Comparison of ENCODE assay signal across 23 mouse cellular contexts in the genomic region with DNA sequence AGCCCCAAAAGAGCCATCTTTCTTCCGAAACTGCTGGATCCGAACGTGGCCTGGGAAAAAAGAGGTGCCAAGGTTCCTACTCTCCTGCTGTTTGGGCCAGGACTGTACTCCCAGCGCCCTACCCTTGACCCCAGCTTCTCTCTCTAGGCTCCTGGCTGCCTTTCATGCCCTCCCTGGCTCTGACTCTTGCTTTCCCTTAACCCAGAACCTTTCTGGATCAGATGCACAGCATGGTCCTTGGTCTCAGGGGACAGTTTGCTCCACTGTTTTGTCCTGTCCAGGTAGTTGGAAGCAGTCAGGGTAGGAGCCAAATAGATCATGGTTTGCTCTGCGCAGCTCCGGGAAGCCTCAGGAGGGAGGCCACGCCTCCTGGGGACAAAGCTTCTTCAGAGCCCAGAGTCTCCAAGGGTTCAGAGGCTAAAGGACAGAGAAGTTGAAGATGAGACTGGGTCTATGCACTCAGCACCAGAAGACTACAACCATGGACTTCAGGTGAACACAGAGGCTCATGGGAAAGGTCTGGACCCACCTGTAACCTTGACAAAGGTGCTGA. TPM values are rescaled to one million over a fixed set of nuclear protein-coding genes. Genes with fewer than 3 reads are reported as not detected.
A peak's percentile ranks its signal among the peaks of the same experiment; 100 is the strongest.
DNase-seq lines count a peak whose midpoint lies in the region; ATAC-seq and TF ChIP-seq lines count a peak whose summit lies in the region.
"Had no signal": no experiment of that assay in that cellular context is flagged by ENCODE, and none has a peak within 500 bp of the region (broad histone marks: within the 10 kb centered on the region; RNA-seq: fewer than 3 reads in every experiment).

No protein-coding gene starts in this region.

- no peak for TF ChIP-seq POLR2A in kidney, adult 2 months (IDR thresholded peaks at IDR 0.05; ENCODE audit: low read depth, low read length)
- TF ChIP-seq POLR2A in liver, adult 2 months (IDR thresholded peaks at IDR 0.05; ENCODE audit: extremely low read depth, insufficient read depth, low read length): no peak

- H3K9ac ChIP-seq in kidney, embryonic 15.5 days: no peak overlapping the region
- no peak overlapping the region for H3K9ac ChIP-seq in kidney, embryonic 16.5 days (replicated peaks; ENCODE audit: low read length)
- no peak overlapping the region for H3K9ac ChIP-seq in liver, adult 2 months (ENCODE audit: low read depth, low read length)
- H3K9ac ChIP-seq in liver, embryonic 11.5 days (ENCODE audit: low read depth, low read length): no peak overlapping the region

- no peaks in the 10 kb centered on the region for H3K9me3 ChIP-seq in kidney, embryonic 15.5 days (replicated peaks)
- H3K9me3 ChIP-seq in kidney, embryonic 16.5 days (ENCODE audit: low read length): no peaks in the 10 kb centered on the region
- H3K9me3 ChIP-seq in liver, embryonic 11.5 days (ENCODE audit: control insufficient read depth, low read length): no peaks in the 10 kb centered on the region
- H3K9me3 ChIP-seq: G1E had no signal

- no peak for ATAC-seq in kidney, embryonic 15.5 days (replicated peaks; ENCODE audit: low FRiP score)
- ATAC-seq in kidney, embryonic 16.5 days (ENCODE audit: low FRiP score, low TSS enrichment): no peak
- ATAC-seq in liver, embryonic 11.5 days (replicated peaks; ENCODE audit: low FRiP score): no peak
- ATAC-seq: activated CD4-positive, CD25-positive, alpha-beta regulatory T cell, adult 4 months; CD4-positive, CD25-positive, alpha-beta regulatory T cell, adult 4 months; Patski had no signal

- no peaks in the 10 kb centered on the region for H3K4me1 ChIP-seq in kidney, adult 2 months (ENCODE audit: control insufficient read depth, insufficient read depth, low read length)
- H3K4me1 ChIP-seq in kidney, embryonic 15.5 days: no peaks in the 10 kb centered on the region
- no peaks in the 10 kb centered on the region for H3K4me1 ChIP-seq in kidney, embryonic 16.5 days (ENCODE audit: insufficient read depth, low read length)
- peaks cover 12% of the 10 kb centered on the region for H3K4me1 ChIP-seq in liver, adult 2 months (ENCODE audit: control insufficient read depth, insufficient read depth, low read length)
- no peaks in the 10 kb centered on the region for H3K4me1 ChIP-seq in liver, embryonic 11.5 days (replicated peaks; ENCODE audit: control insufficient read depth, insufficient read depth, low read length)

- H3K4me2 ChIP-seq in kidney, embryonic 15.5 days: no peak overlapping the region
- no peak overlapping the region for H3K4me2 ChIP-seq in kidney, embryonic 16.5 days (replicated peaks; ENCODE audit: low read depth, low read length)
- no peak overlapping the region for H3K4me2 ChIP-seq in liver, embryonic 11.5 days

- no peak overlapping the region for H3K4me3 ChIP-seq in kidney, adult 2 months (ENCODE audit: insufficient read depth, low read depth, low read length)
- no peak overlapping the region for H3K4me3 ChIP-seq in kidney, embryonic 15.5 days (replicated peaks)
- no peak overlapping the region for H3K4me3 ChIP-seq in kidney, embryonic 16.5 days (ENCODE audit: low read length)
- no peak overlapping the region for H3K4me3 ChIP-seq in liver, adult 2 months (ENCODE audit: insufficient read depth, low read depth, low read length)
- no peak overlapping the region for H3K4me3 ChIP-seq in liver, embryonic 11.5 days (ENCODE audit: low read depth, low read length)

- no peak for TF ChIP-seq CTCF in kidney, adult 2 months (conservative IDR thresholded peaks at IDR 0.05; ENCODE audit: insufficient read depth, insufficient read length, low read depth, low read length)
- TF ChIP-seq CTCF in liver, adult 2 months (IDR thresholded peaks at IDR 0.05; ENCODE audit: low read depth, low read length): no peak

- DNase-seq in kidney, adult 2 months: peak; percentile 50
- peak; percentile 51 for DNase-seq in kidney, adult 9 months
- DNase-seq in liver, adult 2 months (ENCODE audit: extremely low read depth, low read depth, low spot score): peak; percentile 95
- DNase-seq in liver, embryonic 11.5 days (ENCODE audit: low spot score): no peak
- DNase-seq: adrenal gland, adult 2 months; adrenal gland, adult 8-10 months; adrenal gland, postnatal 10 days; adrenal gland, postnatal 14 days; adrenal gland, postnatal 25 days; adrenal gland, postnatal 36 days; B cell, adult 2 months; cerebellum, adult 11 months; cerebellum, adult 11-12 months; cerebellum, adult 18-20 months had no signal

- H3K27ac ChIP-seq in kidney, adult 2 months (ENCODE audit: insufficient read depth, low read depth, low read length): no peak overlapping the region
- no peak overlapping the region for H3K27ac ChIP-seq in kidney, embryonic 15.5 days
- no peak overlapping the region for H3K27ac ChIP-seq in kidney, embryonic 16.5 days (ENCODE audit: low read length)
- H3K27ac ChIP-seq in liver, adult 2 months (replicated peaks; ENCODE audit: insufficient read depth, low read depth, low read length): peak overlapping the region; percentile 32
- no peak overlapping the region for H3K27ac ChIP-seq in liver, embryonic 11.5 days (ENCODE audit: low read depth, low read length)

- H3K27me3 ChIP-seq in kidney, adult 2 months (replicated peaks; ENCODE audit: control insufficient read depth, insufficient read depth, low read length): no peaks in the 10 kb centered on the region
- H3K27me3 ChIP-seq in kidney, embryonic 15.5 days: no peaks in the 10 kb centered on the region
- no peaks in the 10 kb centered on the region for H3K27me3 ChIP-seq in kidney, embryonic 16.5 days (ENCODE audit: insufficient read depth, low read length)
- H3K27me3 ChIP-seq in liver, adult 2 months (ENCODE audit: control insufficient read depth, insufficient read depth, low read length): no peaks in the 10 kb centered on the region
- H3K27me3 ChIP-seq in liver, embryonic 11.5 days (replicated peaks; ENCODE audit: control insufficient read depth, insufficient read depth, low read length): no peaks in the 10 kb centered on the region
- H3K27me3 ChIP-seq: CH12.LX, Patski had no signal

- H3K36me3 ChIP-seq in kidney, adult 2 months (ENCODE audit: control insufficient read depth, insufficient read depth, low read length): no peaks in the 10 kb centered on the region
- no peaks in the 10 kb centered on the region for H3K36me3 ChIP-seq in kidney, embryonic 15.5 days
- H3K36me3 ChIP-seq in kidney, embryonic 16.5 days (ENCODE audit: insufficient read depth, low read length): no peaks in the 10 kb centered on the region
- H3K36me3 ChIP-seq in liver, adult 2 months (ENCODE audit: control insufficient read depth, insufficient read depth, low read length): no peaks in the 10 kb centered on the region
- no peaks in the 10 kb centered on the region for H3K36me3 ChIP-seq in liver, embryonic 11.5 days (ENCODE audit: control insufficient read depth, insufficient read depth, low read length)
- H3K36me3 ChIP-seq: G1E had no signal

- H3K79me2 ChIP-seq in liver, adult 2 months (ENCODE audit: control insufficient read depth, insufficient read depth, low read length): no peaks in the 10 kb centered on the region

- WGBS in kidney, adult 2 months: 71% methylated on average over 7 of the region's 7 CpGs
- 85% methylated on average over 7 of the region's 7 CpGs for WGBS in kidney, embryonic 15.5 days
- 74% methylated on average over 7 of the region's 7 CpGs for WGBS in kidney, embryonic 16.5 days
- 24% methylated on average over 7 of the region's 7 CpGs for WGBS in liver, adult 2 months
- 69% methylated on average over 7 of the region's 7 CpGs for WGBS in liver, embryonic 11.5 days

RNA-seq across cellular contexts. Expression of a gene that starts 10.5 kb away (rescaled TPM):
- 0.23 and 29.2 TPM in 2 replicates for polyA plus RNA-seq in kidney, adult 2 months (2012; rRNA removed)
- polyA plus RNA-seq in kidney, embryonic 15.5 days (2015; fragmentation: Nextera tagmentation; extraction: Ambion mirVana): 11.1 and 45.4 TPM in 2 replicates
- 38.4 and 41.9 TPM in 2 replicates for polyA plus RNA-seq in kidney, embryonic 16.5 days (2015; fragmentation: Nextera tagmentation; extraction: Ambion mirVana)
- 0.18 and 12.8 TPM in 2 replicates for total RNA-seq in liver, adult 2 months (2014; rRNA removed)
- 0.10 TPM in 1 of 2 replicates, not detected in the other for polyA plus RNA-seq in liver, adult 2 months (2012; rRNA removed)
- not detected in 2 replicates for polyA plus RNA-seq in liver, embryonic 11.5 days (2014; fragmentation: Nextera tagmentation; extraction: Ambion mirVana)
- total RNA-seq: CH12.LX, G1E, MEL had no signal
- polyA plus RNA-seq: activated CD4-positive, CD25-positive, alpha-beta regulatory T cell, adult 4 months; C2C12; CD4-positive, CD25-positive, alpha-beta regulatory T cell, adult 4 months; G1E; Patski had no signal

RNA-seq across cellular contexts. Expression of a gene that starts 21.9 kb away (rescaled TPM):
- 35.7 and 36.7 TPM in 2 replicates for polyA plus RNA-seq in kidney, adult 2 months (2012; rRNA removed)
- polyA plus RNA-seq in kidney, embryonic 15.5 days (2015; fragmentation: Nextera tagmentation; extraction: Ambion mirVana): 29.4 and 29.6 TPM in 2 replicates
- 31.7 and 34.7 TPM in 2 replicates for polyA plus RNA-seq in kidney, embryonic 16.5 days (2015; fragmentation: Nextera tagmentation; extraction: Ambion mirVana)
- total RNA-seq in liver, adult 2 months (2014; rRNA removed): 7.6 and 7.9 TPM in 2 replicates
- 16.6 and 19.8 TPM in 2 replicates for polyA plus RNA-seq in liver, adult 2 months (2012; rRNA removed)
- 25.1 and 27.1 TPM in 2 replicates for polyA plus RNA-seq in liver, embryonic 11.5 days (2014; fragmentation: Nextera tagmentation; extraction: Ambion mirVana)

RNA-seq across cellular contexts. Expression of a gene that starts 21.9 kb away (rescaled TPM):
- 52.6 and 59.2 TPM in 2 replicates for polyA plus RNA-seq in kidney, adult 2 months (2012; rRNA removed)
- polyA plus RNA-seq in kidney, embryonic 15.5 days (2015; fragmentation: Nextera tagmentation; extraction: Ambion mirVana): 62.7 and 73.0 TPM in 2 replicates
- 71.0 and 77.9 TPM in 2 replicates for polyA plus RNA-seq in kidney, embryonic 16.5 days (2015; fragmentation: Nextera tagmentation; extraction: Ambion mirVana)
- 9.7 and 12.8 TPM in 2 replicates for total RNA-seq in liver, adult 2 months (2014; rRNA removed)
- 26.3 and 36.6 TPM in 2 replicates for polyA plus RNA-seq in liver, adult 2 months (2012; rRNA removed)
- polyA plus RNA-seq in liver, embryonic 11.5 days (2014; fragmentation: Nextera tagmentation; extraction: Ambion mirVana): 55.4 and 56.3 TPM in 2 replicates

RNA-seq across cellular contexts. Expression of a gene that starts 35.1 kb away (rescaled TPM):
- 58.2 and 69.5 TPM in 2 replicates for polyA plus RNA-seq in kidney, adult 2 months (2012; rRNA removed)
- polyA plus RNA-seq in kidney, embryonic 15.5 days (2015; fragmentation: Nextera tagmentation; extraction: Ambion mirVana): 48.5 and 53.1 TPM in 2 replicates
- 59.3 and 62.0 TPM in 2 replicates for polyA plus RNA-seq in kidney, embryonic 16.5 days (2015; fragmentation: Nextera tagmentation; extraction: Ambion mirVana)
- total RNA-seq in liver, adult 2 months (2014; rRNA removed): 32.0 and 39.4 TPM in 2 replicates
- 51.1 and 61.7 TPM in 2 replicates for polyA plus RNA-seq in liver, adult 2 months (2012; rRNA removed)
- 43.7 and 44.8 TPM in 2 replicates for polyA plus RNA-seq in liver, embryonic 11.5 days (2014; fragmentation: Nextera tagmentation; extraction: Ambion mirVana)

RNA-seq across cellular contexts. Expression of a gene that starts 35.3 kb away (rescaled TPM):
- polyA plus RNA-seq in kidney, adult 2 months (2012; rRNA removed): 24.2 and 26.2 TPM in 2 replicates
- polyA plus RNA-seq in kidney, embryonic 15.5 days (2015; fragmentation: Nextera tagmentation; extraction: Ambion mirVana): 101 and 116 TPM in 2 replicates
- 117 and 121 TPM in 2 replicates for polyA plus RNA-seq in kidney, embryonic 16.5 days (2015; fragmentation: Nextera tagmentation; extraction: Ambion mirVana)
- 21.9 and 22.0 TPM in 2 replicates for total RNA-seq in liver, adult 2 months (2014; rRNA removed)
- 14.9 and 17.1 TPM in 2 replicates for polyA plus RNA-seq in liver, adult 2 months (2012; rRNA removed)
- 108 and 114 TPM in 2 replicates for polyA plus RNA-seq in liver, embryonic 11.5 days (2014; fragmentation: Nextera tagmentation; extraction: Ambion mirVana)
